Mouse (Mus musculus) thymus, postnatal 36 days (tissue): ENCODE data around the gene Dcps.

Source experiments
- DNase-seq, 2 experiments: peaks; one replicate each; pipeline ENCODE4 v3.0.0; 2022; ENCODE audit warnings: mixed read lengths in 2 of 2

The Dcps gene

GRCm38 (mm10) chr9:35175251-35176123 lies at the start of gene Dcps:
Dcps (minus strand) TSS chr9:35176061.
- DNase-seq = peak; percentile 94 to 97

- no peak for DNase-seq
These were observed 47.6 kb upstream of the Dcps start for GRCm38 (mm10) chr9:35223466-35223865.

GRCm38 (mm10) chr9:35217963-35218362 lies 42.1 kb upstream of the Dcps start:
- DNase-seq = no peak

GRCm38 (mm10) chr9:35211573-35212511 lies 36.0 kb upstream of the Dcps start:
- no peak for DNase-seq

- DNase-seq = peak; percentile 98 to 99
These were observed 34.9 kb upstream of the Dcps start, which contains the start of gene Foxred1 for GRCm38 (mm10) chr9:35210542-35211474. Foxred1 (minus strand) TSS chr9:35211055.

GRCm38 (mm10) chr9:35204421-35204820 lies 28.6 kb upstream of the Dcps start:
- no peak for DNase-seq

GRCm38 (mm10) chr9:35203536-35203935 lies 27.7 kb upstream of the Dcps start:
- no peak for DNase-seq

- no peak for DNase-seq
These were observed 24.7 kb upstream of the Dcps start for GRCm38 (mm10) chr9:35200529-35201060.

- peak; percentile 80 to 84 for DNase-seq
These were observed 24.1 kb upstream of the Dcps start, which contains the start of the genes Srpr and Tirap for GRCm38 (mm10) chr9:35199772-35200471. Srpr (plus strand) TSS chr9:35200175. Tirap (minus strand) TSS chr9:35200291.

GRCm38 (mm10) chr9:35198945-35199771 lies 23.3 kb upstream of the Dcps start:
- DNase-seq = no peak

- no peak for DNase-seq
These were observed 22.5 kb upstream of the Dcps start for GRCm38 (mm10) chr9:35198351-35198750.

- no peak for DNase-seq
These were observed 21.8 kb upstream of the Dcps start for GRCm38 (mm10) chr9:35197625-35198024.

- no peak for DNase-seq
These were observed 18.2 kb upstream of the Dcps start for GRCm38 (mm10) chr9:35194048-35194447.

GRCm38 (mm10) chr9:35192983-35193542 lies 17.2 kb upstream of the Dcps start:
- no peak for DNase-seq

- DNase-seq = no peak
These were observed 12.8 kb upstream of the Dcps start for GRCm38 (mm10) chr9:35188700-35189099.

- DNase-seq = no peak
These were observed 11.6 kb upstream of the Dcps start for GRCm38 (mm10) chr9:35187351-35187903.

- no peak for DNase-seq
These were observed 10.6 kb upstream of the Dcps start for GRCm38 (mm10) chr9:35186430-35186829.

GRCm38 (mm10) chr9:35183359-35183758 lies 7.5 kb upstream of the Dcps start:
- no peak for DNase-seq

- DNase-seq = no peak
These were observed 7.0 kb upstream of the Dcps start for GRCm38 (mm10) chr9:35182832-35183231.
